Mouse (Mus musculus) liver (tissue): ENCODE measurements at regions not wholly inside any gene's neighbourhood (a gene's known extent, or its start where the extent isn't known, plus 50 kb on each side); places are given as distances from the start of the nearest gene placed in this dataset.

Experiments
- DNase-seq: peaks from one replicate; pipeline ENCODE4 v3.0.0-alpha.2; 2020; ENCODE audit warnings: mixed read lengths

DNA sequence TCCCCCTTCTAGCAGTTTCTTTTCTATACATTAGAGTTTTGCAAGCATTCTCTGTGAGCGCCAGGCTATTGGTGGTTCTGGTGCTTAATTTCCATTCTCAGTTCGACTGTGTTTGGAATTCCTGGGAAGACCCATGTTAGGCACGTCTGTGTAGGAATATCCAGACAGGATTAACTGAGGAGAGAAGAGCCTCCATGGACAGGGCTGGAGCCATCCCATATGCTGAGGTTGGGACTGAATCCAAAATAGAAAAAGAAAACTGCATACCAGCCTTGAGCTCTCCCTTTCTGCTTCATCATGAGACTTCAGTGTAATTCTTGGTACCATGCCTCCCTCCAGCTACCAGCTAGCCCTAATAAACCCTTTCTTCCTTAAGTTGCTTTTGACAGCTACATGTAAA, 595.3 kb downstream of the Dok5 start:
- no peak for DNase-seq

DNA sequence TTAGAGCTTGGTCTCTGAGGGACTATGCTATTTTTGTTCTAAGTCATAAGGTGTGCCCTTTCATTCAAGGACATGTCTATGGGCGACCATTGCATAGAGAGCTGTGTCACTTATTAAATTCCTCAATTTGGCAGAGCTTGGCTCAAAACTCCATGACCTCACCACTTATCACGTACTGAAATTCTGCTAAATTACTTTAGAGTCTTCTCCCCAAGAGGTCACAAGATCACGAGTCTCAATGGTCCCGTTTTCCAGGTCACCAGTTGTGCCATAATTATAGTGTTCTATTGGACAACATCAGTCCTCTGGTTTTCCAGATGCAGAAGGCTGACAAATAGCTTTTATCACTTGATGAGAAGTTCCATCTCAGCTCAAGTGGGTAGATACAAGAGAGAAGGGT, 576.9 kb downstream of the Dok5 start:
- no peak for DNase-seq

DNA sequence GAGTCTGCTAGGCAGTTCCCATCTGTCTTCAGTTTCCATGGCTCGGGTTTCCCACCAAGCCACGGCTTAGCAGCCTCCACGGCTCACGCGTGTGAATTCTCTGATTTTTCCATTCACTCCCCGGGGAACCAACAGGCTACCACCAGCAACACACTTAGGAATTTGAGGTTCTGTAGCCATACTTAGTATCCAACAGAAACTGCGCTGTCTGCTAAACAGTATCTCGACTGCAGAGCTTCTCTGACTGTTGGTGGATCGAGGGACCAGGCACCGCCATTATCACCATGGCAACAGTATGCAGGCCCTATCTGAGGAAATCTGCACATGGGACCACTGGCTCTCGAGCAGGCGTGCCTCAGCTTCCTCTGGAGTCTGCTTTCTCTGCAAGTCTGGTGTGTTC, 574.4 kb downstream of the Dok5 start:
- DNase-seq: no peak

DNA sequence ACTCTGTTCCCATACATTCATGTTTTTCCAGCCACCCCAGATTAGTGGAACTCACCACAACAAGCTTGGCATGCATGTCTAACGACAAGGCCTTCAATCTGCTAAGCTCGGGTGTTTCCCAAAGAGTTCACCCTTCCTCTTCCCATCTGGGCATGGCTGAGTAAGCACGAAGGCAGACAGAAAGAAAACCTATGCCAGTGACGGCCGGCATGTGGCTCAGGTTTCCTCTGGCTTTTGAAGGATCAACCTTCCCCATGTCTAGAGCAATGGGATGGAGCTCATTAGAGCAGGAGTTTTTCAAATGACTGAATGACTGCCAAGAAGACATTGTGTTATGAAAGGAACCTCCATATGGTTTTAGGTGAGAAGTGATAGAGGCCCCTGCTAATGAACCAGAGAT, 566.9 kb downstream of the Dok5 start:
- no peak for DNase-seq

DNA sequence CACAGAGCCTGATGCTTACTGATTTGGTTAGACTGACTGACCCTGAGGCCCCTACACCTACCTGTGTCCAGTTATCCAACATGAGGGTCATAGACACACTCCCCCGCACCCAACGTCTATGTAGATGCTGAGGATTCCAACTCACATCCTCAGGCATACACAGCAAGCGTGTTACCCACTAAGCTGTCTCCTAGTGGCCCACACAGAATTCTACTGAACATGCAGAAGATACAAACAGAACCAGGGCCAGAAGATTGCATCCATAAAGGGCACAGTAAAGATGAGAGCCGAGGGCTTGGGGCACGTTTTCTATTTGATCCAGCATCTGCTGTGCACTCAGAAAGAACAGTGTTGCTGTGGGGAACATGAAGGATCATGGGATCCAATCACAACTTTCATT, 564.0 kb downstream of the Dok5 start:
- DNase-seq: no peak

DNA sequence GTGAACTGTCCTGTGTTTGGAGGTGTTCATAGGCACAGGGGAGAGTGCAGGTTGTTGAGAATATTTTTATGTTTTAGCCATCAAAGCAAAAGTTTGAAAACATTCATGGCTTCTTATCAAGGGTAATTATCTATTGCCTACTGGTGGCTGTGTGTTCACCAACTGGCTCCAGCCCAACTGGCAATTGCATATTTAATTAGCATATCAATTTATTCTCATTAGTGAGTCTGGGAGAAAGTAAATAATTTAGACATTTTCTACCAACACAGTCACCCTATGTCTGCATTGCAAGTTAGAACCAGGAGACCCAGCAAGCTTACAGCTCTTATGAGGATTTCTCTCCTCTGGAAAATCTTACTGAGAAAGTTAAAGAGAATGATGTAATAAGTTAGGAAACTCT, 561.0 kb downstream of the Dok5 start:
- no peak for DNase-seq

DNA sequence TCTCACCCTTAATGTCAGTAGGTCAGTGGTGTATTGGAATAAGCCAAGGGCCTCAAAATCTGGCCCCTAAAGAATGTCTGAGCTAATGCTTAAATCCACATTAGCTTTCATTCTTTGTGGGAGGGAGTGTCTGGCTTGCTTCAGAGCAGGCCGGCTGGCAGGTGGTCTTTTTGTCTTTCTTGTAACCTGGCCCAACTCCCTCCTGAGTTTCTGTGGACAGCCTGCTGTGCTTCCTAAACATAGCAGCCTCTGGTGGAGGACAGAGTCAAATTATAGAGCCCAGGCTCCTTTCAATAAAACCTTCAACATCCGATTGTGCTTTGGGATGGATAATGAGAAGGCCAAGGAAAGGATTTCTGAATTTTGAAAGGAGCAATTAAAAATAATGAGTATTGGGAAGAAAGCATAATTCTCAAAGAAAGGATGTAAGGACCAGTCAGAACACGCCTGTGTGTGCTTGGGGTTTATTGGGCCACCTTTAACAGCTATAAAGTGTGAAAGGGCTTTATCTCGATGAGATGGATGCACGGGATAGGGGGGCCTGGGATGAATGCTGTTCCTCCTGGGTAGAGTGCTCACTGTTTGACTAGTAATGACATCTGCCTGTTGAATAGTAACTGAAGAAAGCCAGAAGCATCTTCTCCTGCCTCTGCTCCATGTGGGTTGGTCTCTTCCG, 554.2 kb downstream of the Dok5 start:
- DNase-seq: no peak

DNA sequence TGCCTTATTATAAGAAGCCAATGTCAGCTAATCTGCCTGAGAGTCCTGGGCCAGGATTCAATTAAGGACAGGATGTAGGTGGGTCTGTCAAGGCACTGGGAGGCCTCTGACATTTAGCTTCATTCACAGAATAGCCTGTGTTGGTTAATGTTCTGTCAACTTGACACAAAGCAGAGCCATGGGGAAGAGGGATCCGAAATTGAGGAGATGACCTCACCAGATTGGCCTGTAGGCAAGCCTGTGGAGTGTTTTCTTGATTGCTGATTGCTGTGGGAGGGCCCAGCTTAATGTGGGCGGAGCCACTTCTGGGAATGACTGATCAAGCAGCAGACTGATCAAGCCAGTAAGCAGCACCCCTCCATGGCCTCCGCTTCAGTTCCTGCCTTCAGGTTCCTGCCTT, 548.5 kb downstream of the Dok5 start:
- no peak for DNase-seq

DNA sequence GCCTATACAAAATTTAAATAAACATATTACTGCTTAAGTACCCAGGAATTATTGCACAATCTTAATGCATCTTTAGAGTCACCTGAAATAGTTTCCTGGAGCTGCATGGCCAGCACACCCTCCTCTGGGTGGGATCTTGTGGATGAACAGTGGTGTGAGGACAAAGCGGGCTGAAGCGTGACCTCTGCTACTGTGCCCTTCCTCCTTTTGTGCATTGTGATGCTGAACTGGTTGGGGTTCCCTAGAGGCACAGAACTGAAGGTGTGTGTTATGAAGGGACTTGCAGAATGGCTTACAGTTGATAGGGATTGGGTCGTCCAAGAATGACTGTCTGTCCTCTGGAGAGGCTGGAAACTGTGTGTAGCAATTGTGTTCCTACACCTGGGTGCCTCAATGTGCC, 547.7 kb downstream of the Dok5 start:
- no peak for DNase-seq

DNA sequence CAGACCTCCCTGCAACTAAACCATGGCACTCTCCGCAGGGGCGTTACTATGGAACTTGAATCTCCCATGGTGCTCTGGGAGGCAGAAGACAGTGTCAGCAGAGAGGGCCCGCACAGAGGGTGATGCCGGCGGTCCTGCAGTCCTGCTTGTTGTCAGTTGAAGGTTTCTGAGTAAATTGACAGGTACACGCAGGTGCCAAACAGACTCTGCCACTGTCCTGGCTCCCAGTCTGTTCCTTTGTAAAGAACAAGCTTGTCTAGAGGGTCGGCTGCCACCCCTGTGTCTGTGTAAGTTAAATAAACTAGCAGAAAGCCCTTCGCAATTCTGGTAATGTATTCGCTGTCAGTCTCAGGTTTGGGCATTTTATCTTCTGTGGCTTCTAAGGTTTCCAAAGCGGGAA, 521.6 kb downstream of the Dok5 start:
- DNase-seq: no peak

DNA sequence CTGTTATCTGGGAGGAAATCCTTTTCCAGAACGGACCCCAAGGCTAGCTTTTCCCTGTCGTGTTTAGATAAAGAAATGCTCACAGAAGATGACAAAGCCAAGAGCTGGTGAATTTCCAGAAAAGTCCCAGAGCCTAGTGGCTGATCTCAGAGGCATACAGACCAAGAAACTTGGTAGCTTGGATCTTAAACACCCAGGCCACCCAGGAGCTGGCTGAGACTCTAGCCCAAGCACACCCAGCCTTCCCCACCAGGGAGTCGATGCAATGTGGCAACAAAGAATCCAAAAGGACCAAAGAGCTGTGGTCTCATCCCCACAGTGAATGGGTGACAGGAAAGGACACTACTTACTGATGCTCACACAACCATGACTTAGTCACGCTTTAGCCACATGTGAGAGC, 513.8 kb downstream of the Dok5 start:
- DNase-seq: no peak

DNA sequence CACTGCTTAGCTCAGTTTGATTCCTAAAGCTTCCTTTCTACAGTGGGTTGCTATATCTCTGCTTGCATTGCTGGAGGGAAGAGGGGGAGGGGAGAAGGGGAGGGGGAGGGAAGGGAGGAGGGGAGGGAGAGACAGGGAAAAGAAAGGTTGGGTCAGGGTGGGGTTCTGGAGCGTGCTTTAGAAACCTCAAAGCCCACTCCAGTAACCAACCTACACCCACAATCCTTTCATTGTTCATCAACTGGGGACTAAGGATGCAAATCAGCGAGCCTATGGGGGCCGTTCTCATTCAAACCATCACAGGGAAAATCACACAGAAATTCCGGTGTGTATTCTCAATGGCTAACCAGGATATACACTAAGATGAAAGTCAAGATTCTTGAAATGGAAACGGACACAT, 510.7 kb downstream of the Dok5 start:
- DNase-seq: no peak

DNA sequence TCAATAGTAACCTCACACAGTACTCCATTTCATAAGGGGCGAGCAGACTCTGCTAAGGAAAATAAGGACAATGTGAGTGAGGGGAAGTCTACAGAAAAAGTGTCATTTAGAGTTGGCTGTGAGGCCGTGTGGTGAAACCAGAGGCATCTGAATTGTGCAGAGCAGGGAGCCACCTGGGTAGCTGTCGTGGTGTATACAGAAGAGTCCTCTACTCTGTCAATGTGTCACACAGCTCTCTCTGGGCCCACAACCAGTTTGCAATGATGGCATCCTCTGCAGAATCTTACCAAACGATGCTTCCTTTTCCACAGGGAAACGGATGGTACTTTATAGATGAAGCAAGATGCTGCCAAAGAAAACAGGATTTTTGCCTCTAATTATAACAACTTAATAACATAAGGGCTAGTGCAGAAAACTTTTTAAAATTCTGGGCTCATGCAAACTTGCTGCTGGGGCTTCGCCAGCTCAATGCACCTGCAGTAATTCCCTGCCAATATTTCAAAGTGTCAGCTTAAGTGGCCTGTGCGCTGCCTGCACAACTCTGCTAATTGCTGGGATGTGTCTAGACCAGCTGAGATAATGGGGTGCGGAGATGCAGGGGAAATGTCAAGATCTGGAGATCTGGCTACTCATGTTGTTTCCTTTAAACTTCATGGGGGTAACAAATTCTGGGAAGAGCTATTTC, 505.8 kb downstream of the Dok5 start:
- DNase-seq: no peak

DNA sequence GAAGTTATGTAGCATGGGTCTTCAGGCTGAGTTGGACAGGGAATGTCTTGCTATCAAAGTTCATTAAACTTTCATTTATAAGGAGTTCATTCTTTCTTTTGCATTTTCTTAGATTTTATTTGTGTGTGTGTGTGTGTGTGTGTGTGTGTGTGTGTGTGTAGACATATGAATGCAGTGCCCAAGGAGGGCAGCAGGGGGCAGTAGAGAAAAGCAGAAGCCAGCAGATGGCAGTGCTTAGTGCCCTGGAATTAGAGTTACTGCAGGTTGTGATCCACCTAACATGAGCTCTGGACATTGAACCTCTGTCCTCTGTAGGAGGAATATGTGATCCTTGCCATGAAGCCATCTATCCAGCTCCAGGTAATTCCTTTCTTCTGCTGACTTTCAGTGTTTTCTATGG, 501.2 kb downstream of the Dok5 start:
- DNase-seq: no peak

DNA sequence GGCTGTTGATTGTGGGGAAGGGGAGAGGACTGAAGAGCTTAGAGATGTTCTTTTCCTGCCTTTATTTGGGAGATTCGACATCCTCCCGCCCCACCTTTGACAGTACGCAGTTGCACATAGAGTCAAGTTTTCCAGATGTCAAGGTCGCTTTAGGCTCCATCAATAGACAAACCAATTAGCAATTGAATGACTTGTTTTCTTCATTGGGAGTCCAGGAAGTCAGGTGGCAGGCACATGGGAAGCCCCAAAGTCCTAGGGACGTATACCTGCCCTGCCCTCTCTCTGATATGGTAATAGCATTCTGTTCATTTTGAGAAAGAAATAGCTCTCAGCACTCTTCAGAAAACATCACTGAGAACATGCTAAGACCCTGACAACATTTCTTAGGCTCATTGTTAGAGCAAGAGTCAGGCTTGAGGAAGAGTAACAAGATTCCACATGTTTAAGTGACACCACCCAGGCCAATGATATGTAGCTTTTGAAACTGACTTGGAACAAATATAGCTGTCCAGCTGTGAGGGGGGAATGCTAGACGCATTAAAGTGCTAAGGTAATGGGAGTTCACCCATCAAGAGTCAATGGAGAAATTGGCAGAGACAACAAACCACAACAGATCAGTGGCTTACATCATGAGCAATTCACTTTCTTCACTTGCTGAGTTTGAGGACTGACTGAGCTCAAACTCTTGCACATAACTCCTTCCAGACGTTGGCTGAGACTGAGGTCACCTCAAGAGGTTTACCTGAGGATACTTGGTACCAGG, 499.9 kb downstream of the Dok5 start:
- no peak for DNase-seq

DNA sequence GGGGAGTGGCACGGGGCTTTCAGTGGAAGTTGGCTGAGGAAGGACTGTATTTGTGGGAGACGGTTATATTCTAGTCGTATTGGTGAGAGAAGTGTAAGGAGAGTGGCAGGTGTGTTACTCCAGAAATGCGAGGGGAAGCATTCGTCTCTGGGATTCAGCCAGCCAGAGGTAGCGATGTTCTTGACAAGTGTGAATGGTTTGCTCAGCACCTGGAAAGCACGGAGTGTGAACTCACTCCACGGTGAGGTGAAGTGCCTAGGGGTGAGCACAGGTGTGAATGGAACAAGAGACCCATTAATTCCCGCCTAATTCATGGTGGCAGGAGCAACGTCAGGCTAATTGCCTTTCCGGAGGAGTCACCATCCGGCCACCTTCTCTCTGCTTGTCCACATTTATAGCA, 498.9 kb downstream of the Dok5 start:
- no peak for DNase-seq

DNA sequence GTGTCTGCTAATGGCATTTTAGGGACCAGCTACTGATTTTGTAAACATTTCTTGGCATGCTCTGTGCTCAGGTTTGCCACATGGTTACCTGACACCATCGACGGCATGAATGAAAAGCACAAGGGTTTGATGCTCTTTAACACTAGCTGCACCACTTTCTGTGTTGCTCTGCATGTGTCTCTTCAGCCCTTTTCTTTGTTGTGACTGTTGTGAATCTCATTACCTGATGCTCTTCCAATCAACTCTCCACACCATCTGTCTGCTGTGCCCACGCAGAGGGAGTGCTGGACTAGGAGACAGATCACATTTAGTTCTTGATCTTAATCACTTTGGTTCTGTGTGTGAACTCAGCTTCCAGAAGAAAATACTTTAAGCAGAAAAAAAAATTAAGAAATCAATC, 496.6 kb downstream of the Dok5 start:
- no peak for DNase-seq

DNA sequence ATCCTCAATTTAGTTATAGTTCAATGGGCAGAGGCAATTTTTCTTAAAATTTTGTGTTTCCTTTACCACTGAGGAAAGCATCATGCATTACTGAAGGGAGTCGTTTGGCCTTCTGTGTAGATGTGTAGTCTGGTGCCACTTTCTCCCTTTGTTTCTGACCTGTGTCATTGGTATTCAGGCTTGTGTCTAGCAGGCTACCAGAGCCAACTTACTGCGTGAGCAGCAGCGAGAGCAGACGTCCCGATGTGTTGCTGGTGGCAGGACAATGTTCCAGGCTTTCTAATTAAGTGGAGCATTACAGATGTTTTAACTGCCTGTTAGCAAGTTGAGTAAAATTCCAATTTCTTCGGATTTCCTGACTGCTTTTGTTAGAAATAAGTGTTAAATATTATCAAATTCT, 482.2 kb downstream of the Dok5 start:
- DNase-seq: no peak

DNA sequence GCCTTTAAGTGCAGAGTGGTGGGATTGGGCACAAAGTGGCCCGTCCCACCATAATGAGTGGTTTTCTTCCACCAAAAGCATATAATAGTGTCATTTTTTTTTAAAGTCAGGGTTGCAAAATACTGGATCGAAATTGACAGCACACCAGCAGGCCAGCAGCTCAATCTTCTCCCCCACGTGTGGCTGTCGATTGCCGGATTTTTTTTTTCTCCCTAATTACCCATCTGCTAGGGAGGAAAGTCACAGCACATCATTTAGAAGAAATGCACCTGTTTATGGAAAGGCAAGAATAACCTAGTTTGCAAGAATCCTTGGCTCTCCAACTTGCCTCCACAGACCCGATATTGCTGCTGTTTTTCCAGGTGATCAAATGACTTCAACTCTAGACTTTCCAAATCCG, 464.9 kb downstream of the Dok5 start:
- no peak for DNase-seq

DNA sequence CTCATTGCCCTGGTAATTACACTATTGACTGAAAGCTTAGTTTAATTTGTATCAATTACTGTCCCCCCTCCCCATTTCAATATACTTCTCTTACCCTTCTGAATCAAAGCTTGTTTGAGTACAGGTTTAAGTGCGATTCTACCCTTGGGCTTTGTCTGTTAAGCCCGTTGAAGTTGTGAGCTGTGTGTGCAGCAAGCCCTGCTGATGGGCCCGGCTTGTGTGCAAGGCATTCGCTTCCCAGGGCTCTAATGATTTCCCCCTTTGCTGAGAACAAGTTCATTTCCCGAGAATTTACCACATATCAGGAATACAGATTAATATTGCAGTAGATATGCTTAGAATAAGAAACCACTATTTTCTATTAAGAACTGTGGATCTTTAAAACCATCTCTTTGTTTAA, 460.6 kb downstream of the Dok5 start:
- DNase-seq: no peak
